Comparison of ENCODE assay signal across 14 mouse cellular contexts in the genomic region with DNA sequence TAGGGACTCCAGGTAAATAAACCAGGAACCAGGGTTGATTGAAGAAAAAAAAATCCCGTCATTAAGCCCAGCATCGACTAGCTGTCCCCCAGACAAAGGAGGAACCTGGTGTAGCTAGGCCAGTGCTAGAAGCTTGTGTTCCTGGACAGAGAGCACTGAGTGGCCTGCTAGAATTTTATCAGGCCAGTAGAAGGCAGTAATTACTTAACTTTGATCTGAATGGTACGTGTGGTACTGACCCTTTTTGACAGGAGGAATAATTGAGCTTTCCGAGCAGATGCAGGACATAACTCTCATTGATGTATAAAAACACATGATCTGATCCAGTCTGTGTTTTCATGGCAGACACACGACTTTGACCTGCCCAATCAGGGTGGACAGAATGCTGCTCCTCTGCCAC.
"Had no signal": no experiment of that assay in that cellular context is flagged by ENCODE, and none has a peak within 500 bp of the region (broad histone marks: within the 10 kb centered on the region; RNA-seq: fewer than 3 reads in every experiment).

No protein-coding gene starts in this region.

- H3K9ac ChIP-seq: intestine, embryonic 15.5 days; limb, embryonic 12.5 days; liver, embryonic 13.5 days; liver, postnatal 0 days; midbrain, embryonic 13.5 days; neural tube, embryonic 12.5 days; stomach, embryonic 15.5 days had no signal

- H3K27me3 ChIP-seq: intestine, embryonic 15.5 days; limb, embryonic 12.5 days; liver, embryonic 13.5 days; midbrain, embryonic 13.5 days; neural tube, embryonic 12.5 days; stomach, embryonic 15.5 days had no signal

- DNase-seq: kidney, adult 8-10 months; kidney, postnatal 36 days; liver; liver, embryonic 13.5 days; liver, postnatal 0 days; lung, postnatal 36 days; right cerebral cortex, postnatal 14 days; thymus, adult 2 months; thymus, postnatal 36 days had no signal

- H3K9me3 ChIP-seq: intestine, embryonic 15.5 days; limb, embryonic 12.5 days; liver, embryonic 13.5 days; midbrain, embryonic 13.5 days; neural tube, embryonic 12.5 days; stomach, embryonic 15.5 days had no signal

- H3K36me3 ChIP-seq: intestine, embryonic 15.5 days; limb, embryonic 12.5 days; liver, embryonic 13.5 days; midbrain, embryonic 13.5 days; neural tube, embryonic 12.5 days; stomach, embryonic 15.5 days had no signal

- H3K4me2 ChIP-seq: intestine, embryonic 15.5 days; limb, embryonic 12.5 days; liver, embryonic 13.5 days; midbrain, embryonic 13.5 days; neural tube, embryonic 12.5 days; stomach, embryonic 15.5 days had no signal

- H3K4me3 ChIP-seq: intestine, embryonic 15.5 days; limb, embryonic 12.5 days; liver, embryonic 13.5 days; midbrain, embryonic 13.5 days; neural tube, embryonic 12.5 days; stomach, embryonic 15.5 days had no signal

- H3K4me1 ChIP-seq: intestine, embryonic 15.5 days; liver, embryonic 13.5 days; midbrain, embryonic 13.5 days; neural tube, embryonic 12.5 days; stomach, embryonic 15.5 days had no signal

- H3K27ac ChIP-seq: intestine, embryonic 15.5 days; limb, embryonic 12.5 days; liver, embryonic 13.5 days; midbrain, embryonic 13.5 days; neural tube, embryonic 12.5 days; stomach, embryonic 15.5 days had no signal
